Mouse (Mus musculus) heart, postnatal 0 days (tissue): Measurements from ENCODE around the gene Sars.

ENCODE experiments used
- CTCF ChIP-seq: IDR thresholded peaks from 2 replicates; pipeline ENCODE4 v1.5.1; 2016; ENCODE audit warnings: antibody characterized with exemption, control low read depth, low read depth
- EP300 ChIP-seq: IDR thresholded peaks from 2 replicates; pipeline ENCODE4 v1.6.1; 2016; ENCODE audit warnings: antibody characterized with exemption, low read depth

DNA sequence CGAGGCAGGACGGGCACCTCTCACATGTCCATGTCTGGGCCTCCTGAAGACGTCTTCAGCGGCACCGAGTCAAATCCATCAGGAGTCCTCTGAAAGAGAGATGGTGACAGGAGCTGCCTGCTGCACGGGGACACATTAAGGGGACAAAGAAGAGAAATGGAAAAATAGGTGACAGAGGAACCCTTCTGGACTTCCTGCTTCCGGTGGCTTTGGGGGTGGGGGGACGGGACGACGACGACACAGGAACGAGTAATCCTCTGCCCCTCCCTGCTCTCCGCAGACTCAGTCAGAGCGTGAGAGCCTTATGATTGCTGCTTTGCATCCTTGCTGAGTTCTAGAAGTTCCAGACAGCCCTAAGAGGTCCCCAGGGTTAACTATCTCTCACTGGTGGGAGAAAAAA, 13.4 kb upstream of the Sars start:
- TF ChIP-seq CTCF, result no peak
- TF ChIP-seq EP300, result no peak
